Mouse (Mus musculus): ENCODE measurements at regions not wholly inside any gene's neighbourhood (a gene's known extent, or its start where the extent isn't known, plus 50 kb on each side); places are given as distances from the start of the nearest gene placed in this dataset.

GRCm38 (mm10) chr5:106528811-106529210 lies 70.8 kb upstream of the Barhl2 start:
- TF ChIP-seq GATA1 (IDR thresholded peaks at IDR 0.05; ENCODE audit: borderline replicate concordance, low read length) (no peak), FLI1 (IDR thresholded peaks at IDR 0.05; ENCODE audit: low read length) (no peak)
